Mouse (Mus musculus): ENCODE measurements around the gene Alox12e. TPM values are rescaled to one million over a fixed set of nuclear protein-coding genes. Genes with fewer than 3 reads are reported as not detected.

Alox12e gene
- polyA plus RNA-seq, 1 experiment, result 2.2 TPM

DNA sequence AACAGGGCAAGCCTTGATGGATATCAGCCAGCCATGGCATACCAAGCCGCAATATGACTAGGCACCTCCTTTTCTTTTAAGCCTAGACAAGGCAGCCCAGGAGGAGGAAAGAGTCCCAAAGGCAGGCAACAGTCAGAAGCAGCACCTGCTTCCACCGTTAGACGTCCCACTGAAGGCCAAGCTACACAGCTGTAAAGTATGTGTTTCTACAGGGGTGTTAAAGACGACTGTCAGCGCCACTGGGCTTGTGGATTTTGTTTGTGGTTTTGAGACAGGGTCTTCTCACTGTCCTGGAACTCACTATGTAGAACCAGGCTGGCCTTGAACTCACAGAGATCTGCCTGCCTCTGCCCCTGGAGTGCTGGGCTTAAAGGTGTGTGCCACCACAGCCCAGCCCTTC is 36.7 kb downstream of the Alox12e start:
- DNase-seq (ENCODE audit: low read depth), result no peak

DNA sequence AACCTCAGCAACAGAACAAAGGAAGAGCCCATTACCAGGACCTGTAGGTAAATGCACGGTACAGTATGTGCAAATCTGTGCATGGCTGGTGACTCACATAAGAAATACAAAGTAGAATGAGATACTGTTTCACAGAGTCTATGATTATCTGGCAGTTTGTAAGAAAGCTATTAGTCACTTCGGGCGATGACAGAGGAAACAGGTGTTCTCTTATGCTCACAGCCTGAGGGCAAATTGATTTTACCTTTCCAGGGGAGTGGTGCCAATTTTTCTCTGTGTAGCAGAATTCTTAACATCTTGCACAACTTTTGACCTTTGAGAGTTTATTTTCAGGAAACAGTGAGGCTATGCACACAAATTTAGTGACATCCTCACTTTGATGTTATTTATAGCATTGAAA is 37.7 kb downstream of the Alox12e start:
- DNase-seq (ENCODE audit: low read depth), result no peak

DNA sequence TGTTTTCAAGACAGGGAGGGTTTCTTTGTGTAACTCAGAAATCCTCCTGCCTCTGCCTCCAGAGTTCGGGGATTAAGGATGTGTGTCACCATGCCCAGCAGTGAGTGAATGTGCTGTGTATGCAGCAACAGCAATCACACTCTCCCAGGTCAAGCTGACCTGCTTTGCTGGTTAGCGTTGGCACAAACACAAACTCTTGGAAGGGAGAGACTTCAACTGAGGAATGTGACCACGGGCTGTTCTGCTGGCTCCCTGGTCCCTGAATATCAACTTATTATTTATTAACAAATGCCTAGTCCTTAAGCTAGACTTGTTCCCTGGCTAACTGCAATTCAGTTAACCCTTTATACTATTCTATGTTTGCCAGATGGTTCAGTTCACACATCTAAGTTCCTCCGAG is 38.8 kb downstream of the Alox12e start:
- no peak for DNase-seq (ENCODE audit: low read depth)

DNA sequence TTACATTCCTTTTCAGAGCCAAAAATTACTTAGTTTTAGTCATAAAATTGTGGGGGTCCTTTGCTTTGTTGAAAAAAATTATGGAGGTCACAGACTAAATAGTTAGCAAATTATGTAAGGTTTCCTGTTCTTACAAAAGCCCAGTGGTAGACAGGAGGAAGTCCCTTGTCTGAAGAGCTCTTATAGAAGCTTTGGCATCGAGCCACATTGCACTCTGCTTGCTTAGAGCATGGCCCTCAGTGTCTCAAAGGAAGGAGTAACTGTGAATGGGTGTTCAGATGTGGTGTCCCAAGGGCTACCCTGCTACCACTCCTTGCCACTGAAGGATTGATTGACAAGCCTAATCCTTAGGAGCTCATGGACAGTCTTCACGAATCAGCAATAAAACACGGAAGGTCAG is 42.0 kb downstream of the Alox12e start:
- DNase-seq (ENCODE audit: low read depth), result no peak

DNA sequence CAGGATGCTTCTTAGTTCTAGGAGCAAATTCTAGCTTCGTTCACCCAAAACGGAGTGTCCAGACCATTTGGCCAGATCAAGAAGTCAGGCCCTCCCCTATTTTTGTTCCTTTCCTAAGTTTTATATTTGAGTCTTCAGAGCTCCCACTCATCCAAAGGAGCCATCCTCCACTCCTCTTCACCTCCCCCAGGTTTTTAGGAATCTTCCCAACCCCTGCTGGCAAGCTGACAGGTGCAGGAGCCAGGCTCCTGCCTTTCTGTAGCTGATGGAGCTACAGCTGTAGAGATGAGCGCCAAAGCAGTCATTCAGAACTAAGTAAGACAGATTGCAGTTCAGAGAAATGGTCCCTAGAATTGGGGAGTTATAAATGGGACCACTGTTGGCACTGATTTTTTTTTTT is 43.5 kb downstream of the Alox12e start:
- no peak for DNase-seq (ENCODE audit: low read depth)

DNA sequence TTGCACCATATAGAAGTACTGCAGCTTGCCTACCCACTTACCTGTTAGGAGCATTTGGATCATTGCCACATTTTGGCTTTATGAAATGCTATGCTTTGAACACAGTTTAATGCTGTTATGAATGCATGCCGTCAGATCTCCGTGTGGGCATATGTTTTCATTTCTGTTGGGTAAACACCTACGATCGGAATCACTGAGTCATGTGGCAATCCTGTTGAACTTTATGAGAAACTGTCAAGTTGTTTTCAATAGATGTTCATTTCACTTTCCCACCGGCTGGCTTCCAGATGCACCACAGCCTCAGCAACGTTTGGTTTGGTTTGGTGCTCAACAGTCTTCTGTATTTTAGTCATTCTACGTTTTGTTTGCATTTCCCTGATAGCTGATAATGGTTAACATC is 50.8 kb downstream of the Alox12e start:
- no peak for DNase-seq (ENCODE audit: low read depth)

DNA sequence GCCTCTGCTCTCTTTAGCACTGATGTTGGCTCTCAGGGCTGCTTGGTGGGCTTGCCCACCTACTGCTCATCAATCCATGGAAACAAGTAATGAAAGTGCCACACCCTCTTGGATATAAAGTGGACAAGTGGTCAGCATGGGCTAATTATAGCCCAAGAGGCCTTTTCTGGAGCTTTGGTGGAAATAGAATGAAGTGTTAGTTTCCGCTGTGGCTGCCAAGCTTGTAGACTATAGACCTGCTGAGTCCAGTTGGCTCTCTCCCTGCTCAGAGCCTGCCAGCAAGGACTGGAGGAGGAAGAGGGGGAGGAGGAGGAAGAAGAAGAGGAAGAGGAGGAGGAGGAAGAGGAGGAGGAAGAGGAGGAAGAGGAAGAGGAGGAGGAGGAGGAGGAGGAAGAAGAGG is 56.0 kb downstream of the Alox12e start:
- DNase-seq (ENCODE audit: low read depth), result no peak

DNA sequence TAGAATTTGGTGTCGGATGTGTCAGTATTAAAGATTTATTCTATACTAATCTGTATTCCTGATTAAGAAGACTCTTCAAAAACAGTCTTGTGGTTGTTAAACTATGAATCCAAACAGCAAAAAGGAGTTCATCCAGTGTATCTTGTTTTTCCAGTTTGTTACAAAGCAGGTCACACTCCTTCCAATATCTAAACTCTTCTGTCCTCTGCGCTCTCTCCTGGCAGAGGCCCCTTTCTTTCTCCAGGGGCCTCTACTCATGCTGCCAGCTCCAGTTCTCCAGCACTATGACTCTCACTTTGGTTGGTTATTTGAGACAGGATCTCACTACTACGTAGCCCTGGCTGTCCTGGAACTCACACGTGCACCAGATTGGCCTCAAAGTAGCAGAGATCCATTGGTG is 56.6 kb downstream of the Alox12e start:
- DNase-seq (ENCODE audit: low read depth), result no peak

Other genes with a start within 250 kb of the Alox12e start
- gene Asgr2, start 230.0 kb downstream of the Alox12e start, polyA plus RNA-seq (2012; rRNA removed), result 0.93 and 1.4 TPM in 2 replicates
- 14.1 and 33.9 TPM in 2 replicates for gene Mgl2, start 192.3 kb downstream of the Alox12e start, polyA plus RNA-seq (2012; rRNA removed)
- gene Clec10a, start 166.4 kb downstream of the Alox12e start, polyA plus RNA-seq (2012; rRNA removed), result 19.1 and 24.5 TPM in 2 replicates
- 30.7 and 42.7 TPM in 2 replicates for gene Slc16a11, start 109.9 kb downstream of the Alox12e start, polyA plus RNA-seq (2012; rRNA removed)
- gene Slc16a13, start 101.6 kb downstream of the Alox12e start, polyA plus RNA-seq (2012; rRNA removed), result 22.1 and 30.3 TPM in 2 replicates
- gene Bcl6b, start 92.8 kb downstream of the Alox12e start, polyA plus RNA-seq (2012; rRNA removed), result 8.1 and 9.1 TPM in 2 replicates
- 61.6 and 71.7 TPM in 2 replicates for gene 0610010K14Rik, start 84.7 kb downstream of the Alox12e start, polyA plus RNA-seq (2012; rRNA removed)
- gene Gm21988, start 82.8 kb downstream of the Alox12e start, polyA plus RNA-seq (2012; rRNA removed), result 7.6 and 11.2 TPM in 2 replicates
- gene Rnasek, start 82.8 kb downstream of the Alox12e start, polyA plus RNA-seq (2012; rRNA removed), result 341 and 367 TPM in 2 replicates
- 26.5 and 31.6 TPM in 2 replicates for gene Alox12, start 67.3 kb downstream of the Alox12e start, polyA plus RNA-seq (2012; rRNA removed)
- gene Alox15, start 29.4 kb upstream of the Alox12e start, polyA plus RNA-seq (2012; rRNA removed), result 5.8 and 6.8 TPM in 2 replicates
- 15.2 and 16.4 TPM in 2 replicates for gene Pelp1, start 87.4 kb upstream of the Alox12e start, polyA plus RNA-seq (2012; rRNA removed)
- 58.5 and 60.4 TPM in 2 replicates for gene Arrb2, start 110.0 kb upstream of the Alox12e start, polyA plus RNA-seq (2012; rRNA removed)
- 19.4 and 21.9 TPM in 2 replicates for gene Med11, start 129.3 kb upstream of the Alox12e start, polyA plus RNA-seq (2012; rRNA removed)
- 3.3 and 4.8 TPM in 2 replicates for gene Zmynd15, start 136.8 kb upstream of the Alox12e start, polyA plus RNA-seq (2012; rRNA removed)
- 15.4 and 16.9 TPM in 2 replicates for gene Cxcl16, start 137.4 kb upstream of the Alox12e start, polyA plus RNA-seq (2012; rRNA removed)
- gene Tm4sf5, start 182.6 kb upstream of the Alox12e start, polyA plus RNA-seq (2012; rRNA removed), result 0.84 and 1.7 TPM in 2 replicates
- gene Vmo1, start 192.0 kb upstream of the Alox12e start, polyA plus RNA-seq (2012; rRNA removed), result 0.29 TPM in 1 of 2 replicates, not detected in the other
- 0.36 TPM in 1 of 2 replicates, not detected in the other for gene Gltpd2, start 196.6 kb upstream of the Alox12e start, polyA plus RNA-seq (2012; rRNA removed)
- 382 and 410 TPM in 2 replicates for gene Psmb6, start 202.7 kb upstream of the Alox12e start, polyA plus RNA-seq (2012; rRNA removed)
- not detected in 2 replicates for gene Gm40193, start 210.3 kb upstream of the Alox12e start, polyA plus RNA-seq (2012; rRNA removed)
- gene Pld2, start 217.4 kb upstream of the Alox12e start, polyA plus RNA-seq (2012; rRNA removed), result 27.0 and 28.1 TPM in 2 replicates
- 78.8 and 86.9 TPM in 2 replicates for gene Mink1, start 240.3 kb upstream of the Alox12e start, polyA plus RNA-seq (2012; rRNA removed)